Mouse (Mus musculus) midbrain, embryonic 13.5 days (tissue): ENCODE data around the gene Ugt2b1. TPM values are rescaled to one million over a fixed set of nuclear protein-coding genes. Genes with fewer than 3 reads are reported as not detected.
"Not testable (repeated sequence)": the region's sequence is repeated elsewhere in the genome, so short reads cannot be mapped to it uniquely, and the experiment has no call there.

Experiments used
- ATAC-seq: fragments of 200-750 bp; cut with Nextera tagmentation; 2 replicates; pipeline ENCODE4 v1.8.0; 2017; ENCODE audit warnings: mild to moderate bottlenecking, moderate TSS enrichment, moderate library complexity
- H3K27ac ChIP-seq: fragments of 300-500 bp; sonication (generic); 2 replicates; pipeline ENCODE4 v1.5.1; 2015; ENCODE audit warnings: inconsistent platforms, mild to moderate bottlenecking, moderate library complexity
- H3K27me3 ChIP-seq: fragments of 300-500 bp; sonication (generic); 2 replicates; pipeline ENCODE4 v1.6.1; 2015; ENCODE audit warnings: mild to moderate bottlenecking, inconsistent platforms
- H3K36me3 ChIP-seq: fragments of 300-500 bp; sonication (generic); 2 replicates; pipeline ENCODE4 v1.6.1; 2015; ENCODE audit warnings: mild to moderate bottlenecking, inconsistent platforms
- H3K4me1 ChIP-seq: fragments of 300-500 bp; sonication (generic); replicated peaks from 2 replicates; pipeline ENCODE4 v1.6.1; 2015; ENCODE audit warnings: inconsistent platforms
- H3K4me2 ChIP-seq: fragments of 300-500 bp; sonication (generic); replicated peaks from 2 replicates; pipeline ENCODE4 v1.6.1; 2015; ENCODE audit warnings: moderate library complexity, mild to moderate bottlenecking, inconsistent platforms
- H3K4me3 ChIP-seq: fragments of 300-500 bp; sonication (generic); replicated peaks from 2 replicates; pipeline ENCODE4 v1.5.1; 2015; ENCODE audit warnings: mild to moderate bottlenecking, inconsistent platforms
- H3K9ac ChIP-seq: fragments of 300-500 bp; sonication (generic); replicated peaks from 2 replicates; pipeline ENCODE4 v1.6.1; 2015; ENCODE audit warnings: mild to moderate bottlenecking, inconsistent platforms
- H3K9me3 ChIP-seq: fragments of 300-500 bp; sonication (generic); 2 replicates; pipeline ENCODE4 v1.6.1; 2016; ENCODE audit warnings: mild to moderate bottlenecking, inconsistent platforms
- WGBS: fragments of 180-500 bp; shearing (Covaris S2); methylation state at CpG from one replicate; pipeline ENCODE4 v1.1.7; 2015; 5-methylcytosine and 5-hydroxymethylcytosine counted together
- polyA plus RNA-seq: library from polyadenylated mRNA; unstranded; fragments of >200 nt; fragmentation: Nextera tagmentation; extraction: Ambion mirVana; gene quantifications from 2 replicates; pipeline ENCODE4 v1.2.1, GENCODE M21; 2015

Ugt2b1 gene
- not detected in 2 replicates for polyA plus RNA-seq

DNA sequence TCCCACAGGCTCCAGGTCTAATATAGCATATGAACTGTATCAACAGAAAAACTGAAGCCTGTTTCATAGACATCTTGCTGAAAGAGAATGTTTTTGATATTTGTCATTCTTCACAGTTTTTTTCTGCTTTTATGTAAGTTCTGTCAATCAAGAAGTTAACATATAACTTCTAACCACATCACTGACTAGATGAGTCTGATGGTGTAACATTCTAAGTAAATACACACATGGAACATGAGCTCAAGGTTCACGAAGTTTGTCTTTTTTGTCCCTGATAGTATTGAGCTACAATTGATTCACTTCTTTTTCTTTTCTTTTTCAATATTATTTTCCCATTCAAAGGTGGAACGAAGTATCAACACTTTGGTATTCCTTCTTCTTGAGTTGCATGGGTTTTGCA, at the start of gene Ugt2b1:
Gene Ugt2b1 (minus strand): TSS at position 105 of the 400 bp plus-strand sequence.
- H3K4me3 ChIP-seq: no peak within 1 kb of the TSS
- H3K4me2 ChIP-seq: no peak within 1 kb of the TSS
- no peaks in the 10 kb centered on the region for H3K4me1 ChIP-seq
- no peaks in the 10 kb centered on the region for H3K27me3 ChIP-seq
- H3K9ac ChIP-seq: no peak within 1 kb of the TSS
- no peak for ATAC-seq
- no peaks in the 10 kb centered on the region for H3K36me3 ChIP-seq
- 79% methylated on average over 2 of the region's 2 CpGs for WGBS
- no peak within 1 kb of the TSS for H3K27ac ChIP-seq
- H3K9me3 ChIP-seq: no peaks in the 10 kb centered on the region

DNA sequence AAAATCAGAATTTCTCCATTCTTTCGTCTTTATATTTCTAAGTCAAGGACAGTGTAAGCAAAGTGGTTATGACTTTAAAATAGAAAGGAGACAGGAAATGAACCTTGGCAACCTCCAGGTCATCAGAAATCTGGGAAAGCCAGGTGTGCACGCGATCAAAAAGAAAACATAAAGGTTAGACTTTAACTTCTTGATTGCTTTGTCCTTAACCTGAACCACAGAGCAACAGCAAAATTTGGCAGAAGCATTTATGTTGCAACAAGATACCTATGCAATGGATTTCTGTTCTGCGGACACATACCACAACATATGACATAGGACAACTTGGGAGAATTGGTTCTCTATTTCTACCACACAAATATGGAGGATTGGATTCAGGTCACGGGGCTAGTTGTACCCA, 40.9 kb upstream of the Ugt2b1 start:
- H3K9me3 ChIP-seq, H3K4me1 ChIP-seq, H3K27ac ChIP-seq, H3K4me3 ChIP-seq, H3K36me3 ChIP-seq, H3K9ac ChIP-seq, ATAC-seq, H3K4me2 ChIP-seq, H3K27me3 ChIP-seq: not testable (repeated sequence)
- WGBS: 95% methylated on average over 5 of the region's 5 CpGs

DNA sequence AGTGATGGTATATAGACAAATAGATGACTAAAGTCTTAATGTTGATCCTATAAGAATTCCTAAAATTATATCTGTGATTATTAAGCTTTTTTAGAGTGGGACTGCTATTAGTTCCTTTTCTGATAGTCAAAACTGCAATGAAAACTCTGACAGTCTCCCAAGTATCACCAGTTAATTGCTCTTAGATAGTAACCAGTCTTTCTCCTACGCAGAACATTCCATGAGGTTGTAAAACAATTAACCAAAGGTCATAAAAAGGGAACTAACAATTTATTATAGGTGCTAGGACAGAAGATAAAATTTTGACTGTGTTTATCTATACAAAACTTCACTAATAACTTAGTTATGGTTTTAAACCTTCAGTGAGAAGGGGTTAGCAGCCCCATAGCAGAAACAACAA, 36.5 kb upstream of the Ugt2b1 start:
- not testable (repeated sequence) for H3K9ac ChIP-seq, H3K4me2 ChIP-seq, ATAC-seq, H3K4me3 ChIP-seq, H3K4me1 ChIP-seq, H3K27me3 ChIP-seq, H3K36me3 ChIP-seq, H3K27ac ChIP-seq, H3K9me3 ChIP-seq
- WGBS: 90% methylated on average over 1 of the region's 1 CpGs

DNA sequence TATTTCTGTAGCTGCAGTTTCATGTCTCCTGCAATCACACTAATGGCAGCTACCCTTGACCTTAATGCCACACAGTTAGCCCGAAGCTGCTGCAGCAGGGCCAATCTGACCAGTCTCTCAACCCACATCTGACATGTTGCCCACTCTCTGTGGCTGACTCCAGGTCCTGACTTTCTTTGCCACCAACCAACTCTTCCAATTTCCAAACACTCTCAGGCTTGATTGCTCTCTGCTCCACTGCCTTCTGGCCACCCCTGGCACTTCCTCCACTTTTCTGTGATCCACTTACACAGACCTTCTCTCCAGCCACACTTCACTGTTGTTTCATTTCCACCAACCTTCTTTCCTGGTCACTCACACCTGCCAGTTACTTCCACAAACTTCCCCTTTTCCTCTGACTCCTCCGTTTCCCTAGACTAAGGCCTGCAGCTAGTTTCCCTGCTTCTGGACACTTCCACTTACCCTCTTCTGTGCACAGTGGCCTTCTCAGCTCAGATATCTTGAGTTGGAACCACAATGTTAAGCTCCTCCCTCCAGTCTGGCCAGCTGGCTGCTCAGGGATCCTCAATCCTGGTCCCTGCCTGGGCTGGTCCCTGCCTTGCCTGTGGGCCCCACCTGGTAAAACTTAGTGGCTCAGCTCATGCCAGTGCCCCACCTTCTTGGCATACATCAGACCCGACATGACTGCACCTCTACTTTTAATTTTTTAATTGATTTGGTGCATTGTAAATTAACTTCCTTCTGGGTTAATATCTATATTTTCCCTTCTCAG, 35.4 kb upstream of the Ugt2b1 start:
- WGBS: 87% methylated on average over 3 of the region's 3 CpGs

DNA sequence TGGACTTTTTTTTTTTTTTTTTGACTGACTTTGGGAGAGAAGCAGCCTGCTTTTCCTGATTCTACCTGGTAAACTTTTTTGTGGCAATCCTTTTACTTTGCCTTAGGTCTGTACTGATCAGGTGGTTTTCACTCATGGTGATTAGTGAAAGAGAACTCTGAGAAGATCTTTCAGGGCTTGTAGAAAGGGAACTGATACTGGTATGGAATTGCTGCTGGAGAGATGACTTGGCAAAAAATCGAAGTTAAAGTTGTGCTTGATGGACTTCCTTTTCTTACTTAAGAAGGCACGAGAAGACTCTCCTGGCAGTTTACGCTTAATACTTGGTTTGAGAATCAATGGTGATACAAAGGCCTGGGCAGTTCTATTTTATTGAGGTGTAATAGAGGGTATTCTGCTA, 34.2 kb upstream of the Ugt2b1 start:
- Histone ChIP-seq H3K4me3 (no peak overlapping the region), H3K27me3 (no peaks in the 10 kb centered on the region), H3K36me3 (no peaks in the 10 kb centered on the region), H3K4me2 (no peak overlapping the region), H3K4me1 (no peaks in the 10 kb centered on the region), H3K9me3 (no peaks in the 10 kb centered on the region), H3K27ac (no peak overlapping the region), H3K9ac (no peak overlapping the region)
- ATAC-seq: no peak
- WGBS: 91% methylated on average over 3 of the region's 3 CpGs

More for the DNA sequence above, 35.4 kb upstream of the Ugt2b1 start:
- Histone ChIP-seq H3K4me3 (no peak overlapping the region), H3K27ac (no peak overlapping the region), H3K4me1 (no peaks in the 10 kb centered on the region), H3K9me3 (no peaks in the 10 kb centered on the region), H3K4me2 (no peak overlapping the region), H3K9ac (no peak overlapping the region), H3K36me3 (no peaks in the 10 kb centered on the region), H3K27me3 (no peaks in the 10 kb centered on the region)
- no peak for ATAC-seq

DNA sequence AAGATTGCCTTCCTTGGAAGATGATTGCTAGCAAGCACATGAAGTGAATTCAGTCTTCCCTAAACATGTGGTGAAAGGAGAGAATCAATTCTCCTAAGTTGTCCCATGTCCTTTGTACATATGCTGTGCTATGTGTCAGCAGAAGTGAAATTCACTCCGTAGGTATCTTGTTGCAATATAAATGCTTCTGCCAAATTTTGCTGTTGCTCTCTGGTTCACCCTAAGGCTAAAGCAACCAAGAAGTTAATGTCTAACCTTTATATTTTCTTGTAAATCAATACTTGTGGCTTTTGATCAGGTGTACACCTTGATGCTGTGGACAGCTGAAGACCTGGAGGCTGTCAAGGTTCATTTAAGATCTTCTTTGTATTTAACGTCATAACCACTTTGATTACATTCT, 15.8 kb upstream of the Ugt2b1 start:
- 93% methylated on average over 2 of the region's 2 CpGs for WGBS
- H3K36me3 ChIP-seq: no peaks in the 10 kb centered on the region

DNA sequence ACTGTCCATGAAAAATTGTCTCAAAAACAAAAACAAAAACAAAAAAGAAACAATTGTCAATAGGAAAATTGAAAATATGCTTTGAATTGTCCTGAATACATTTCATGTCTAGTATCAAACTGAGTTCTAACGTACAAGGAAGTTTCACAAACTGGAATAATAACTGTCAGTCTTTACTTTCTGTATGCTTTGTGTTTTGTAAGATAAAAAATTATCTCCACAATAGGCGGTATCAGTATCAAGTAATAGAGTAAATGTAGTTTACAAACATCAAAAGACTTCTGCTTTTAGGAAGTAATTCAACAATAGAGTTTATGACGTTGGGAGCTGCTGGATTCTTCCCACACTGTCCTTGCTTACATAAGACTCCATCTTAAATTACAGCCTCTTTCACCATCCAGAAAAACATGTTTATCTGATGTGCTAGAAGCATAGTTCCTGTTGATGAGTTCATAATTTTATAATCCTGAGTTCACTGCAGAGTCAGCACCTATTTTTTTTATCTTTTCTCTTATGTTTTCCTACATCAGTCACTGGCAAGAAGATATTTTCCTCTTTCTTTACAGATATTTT, 5.6 kb downstream of the Ugt2b1 start:
- Histone ChIP-seq H3K4me1 (no peaks in the 10 kb centered on the region), H3K36me3 (no peaks in the 10 kb centered on the region), H3K4me2 (no peak overlapping the region), H3K27me3 (no peaks in the 10 kb centered on the region), H3K4me3 (no peak overlapping the region), H3K9me3 (no peaks in the 10 kb centered on the region), H3K27ac (no peak overlapping the region), H3K9ac (no peak overlapping the region)
- 71% methylated on average over 3 of the region's 3 CpGs for WGBS
- ATAC-seq: no peak

More for the DNA sequence above, 15.8 kb upstream of the Ugt2b1 start:
- Histone ChIP-seq H3K27me3 (no peaks in the 10 kb centered on the region), H3K4me3 (no peak overlapping the region), H3K9me3 (no peaks in the 10 kb centered on the region), H3K9ac (no peak overlapping the region), H3K27ac (no peak overlapping the region), H3K4me1 (no peaks in the 10 kb centered on the region), H3K4me2 (no peak overlapping the region)
- no peak for ATAC-seq

DNA sequence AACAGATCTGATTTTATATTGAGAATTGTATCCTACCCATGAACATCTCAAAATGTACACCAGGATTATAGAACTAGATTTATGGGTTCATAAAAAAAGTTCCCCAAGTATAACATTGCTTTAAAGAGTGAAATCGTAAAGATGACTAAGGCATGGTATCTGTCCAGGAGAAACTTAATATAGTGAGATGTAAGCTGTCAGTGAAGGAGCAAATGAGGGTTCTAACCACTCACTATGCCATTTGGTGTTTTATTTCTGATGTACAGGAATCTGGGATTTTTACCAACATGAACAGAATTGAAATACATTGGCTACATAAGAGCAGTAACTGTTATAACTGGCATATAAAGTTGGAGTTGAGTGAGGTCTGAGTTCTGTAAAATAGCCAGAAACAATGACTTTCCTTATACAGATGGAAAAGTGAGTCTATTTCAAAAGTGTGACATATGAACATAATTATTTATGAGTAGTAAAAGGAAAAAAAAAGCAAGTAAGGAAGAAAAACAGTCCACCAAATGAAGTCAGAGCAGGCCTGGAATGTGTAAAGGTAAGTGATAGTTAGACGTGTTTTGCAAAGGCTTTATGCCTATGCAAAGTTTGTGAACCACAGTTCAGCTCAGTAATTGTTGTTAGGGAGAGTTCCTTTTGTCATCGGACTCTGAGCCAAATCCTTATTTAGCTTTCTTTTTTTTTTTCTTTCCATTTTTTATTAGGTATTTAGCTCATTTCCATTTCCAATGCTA, 14.8 kb downstream of the Ugt2b1 start:
- no peak overlapping the region for H3K9ac ChIP-seq
- H3K9me3 ChIP-seq: no peaks in the 10 kb centered on the region
- no peaks in the 10 kb centered on the region for H3K4me1 ChIP-seq
- H3K27ac ChIP-seq: no peak overlapping the region
- H3K36me3 ChIP-seq: no peaks in the 10 kb centered on the region
- H3K4me2 ChIP-seq: no peak overlapping the region
- no peak for ATAC-seq
- no peaks in the 10 kb centered on the region for H3K27me3 ChIP-seq
- no peak overlapping the region for H3K4me3 ChIP-seq
- WGBS: 80% methylated on average over 3 of the region's 3 CpGs

DNA sequence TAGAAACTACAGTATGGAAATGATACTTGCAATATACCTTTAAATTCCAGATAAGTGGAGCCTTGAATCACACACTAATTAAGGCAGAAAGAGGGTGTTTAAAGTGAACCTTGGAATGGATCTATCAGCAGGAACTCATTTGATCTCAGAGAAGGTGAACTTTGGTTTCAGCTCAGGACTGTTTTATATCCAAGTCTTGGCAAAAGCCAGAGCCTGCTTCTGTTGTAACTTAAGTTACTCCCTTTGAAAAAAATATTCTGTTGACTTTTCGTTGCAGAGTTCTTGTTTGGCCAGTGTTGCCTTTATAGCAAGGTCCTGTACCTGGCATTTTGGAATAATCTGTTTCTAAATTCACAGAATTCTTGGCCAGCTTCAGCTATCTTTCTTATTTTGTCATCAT, 15.6 kb downstream of the Ugt2b1 start:
- no peak overlapping the region for H3K27ac ChIP-seq
- H3K9me3 ChIP-seq: no peaks in the 10 kb centered on the region
- no peak for ATAC-seq
- no peaks in the 10 kb centered on the region for H3K4me1 ChIP-seq
- H3K27me3 ChIP-seq: no peaks in the 10 kb centered on the region
- no peak overlapping the region for H3K4me2 ChIP-seq
- no peak overlapping the region for H3K4me3 ChIP-seq
- no peak overlapping the region for H3K9ac ChIP-seq
- no peaks in the 10 kb centered on the region for H3K36me3 ChIP-seq
- WGBS: 85% methylated on average over 1 of the region's 1 CpGs

DNA sequence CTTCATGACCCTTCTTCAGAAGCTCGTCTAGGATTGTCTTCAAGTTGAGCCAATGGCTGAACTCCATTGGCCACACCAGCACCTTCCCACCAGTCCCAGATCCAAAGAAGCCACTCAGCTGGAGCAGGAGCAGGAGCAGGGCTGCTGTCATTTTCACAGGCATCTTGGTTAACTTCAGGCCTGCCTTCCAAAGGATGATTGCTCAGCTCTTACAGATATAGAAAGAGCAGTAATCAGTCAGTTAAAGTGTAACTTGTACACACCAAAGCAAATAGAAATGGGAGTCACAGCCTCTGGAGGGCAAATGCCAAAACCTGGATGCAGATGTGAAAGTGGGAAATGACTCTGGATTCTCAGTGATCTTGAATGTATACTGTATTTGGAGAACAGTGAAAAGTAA, 19.6 kb downstream of the Ugt2b1 start, which contains the start of gene Ugt2b34:
Gene Ugt2b34 (minus strand): TSS at position 180 of the 400 bp plus-strand sequence.
- no peaks in the 10 kb centered on the region for H3K27me3 ChIP-seq
- no peak within 1 kb of the TSS for H3K4me2 ChIP-seq
- H3K36me3 ChIP-seq: no peaks in the 10 kb centered on the region
- no peak within 1 kb of the TSS for H3K4me3 ChIP-seq
- no peak within 1 kb of the TSS for H3K9ac ChIP-seq
- no peak for ATAC-seq
- no peaks in the 10 kb centered on the region for H3K9me3 ChIP-seq
- H3K27ac ChIP-seq: no peak within 1 kb of the TSS
- 75% methylated on average over 1 of the region's 1 CpGs for WGBS
- no peaks in the 10 kb centered on the region for H3K4me1 ChIP-seq

DNA sequence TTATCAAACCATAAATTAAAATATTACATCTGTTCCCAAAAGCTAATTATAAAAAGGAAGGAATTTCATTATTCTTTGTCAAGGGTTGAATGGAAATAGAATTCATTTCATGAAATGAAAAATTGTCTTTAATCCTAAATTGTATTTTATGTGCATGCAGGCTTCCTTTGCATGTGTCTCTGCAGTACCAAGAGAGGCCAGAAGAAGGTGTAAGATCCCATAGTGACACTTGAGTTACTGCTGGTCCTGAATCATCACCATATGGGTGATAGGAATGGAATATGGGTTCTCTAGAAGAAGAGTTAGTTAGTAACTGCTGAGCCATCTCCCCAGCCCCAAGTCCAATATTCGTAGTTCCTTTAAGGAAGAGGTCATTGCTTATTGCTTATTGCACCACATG, 36.4 kb downstream of the Ugt2b1 start:
- no peaks in the 10 kb centered on the region for H3K27me3 ChIP-seq

DNA sequence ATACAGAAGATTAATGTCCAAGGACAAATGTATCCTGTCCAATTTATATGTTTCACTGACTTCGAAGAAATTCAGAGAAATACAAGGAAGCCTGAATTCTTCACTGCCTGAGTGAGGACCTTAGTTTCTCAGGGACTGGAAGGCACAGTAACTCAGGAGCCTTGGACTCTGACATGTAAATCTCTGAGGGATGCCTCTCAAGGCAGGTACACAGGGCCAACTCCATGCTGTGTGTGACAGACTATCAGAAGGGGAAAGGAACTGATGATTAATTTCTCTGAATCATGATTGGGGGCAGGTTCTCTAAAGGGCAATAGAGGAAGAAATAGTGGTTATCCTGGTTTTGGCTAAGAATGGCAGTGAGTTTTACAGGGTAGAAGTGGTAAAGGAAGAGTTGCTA, 37.9 kb downstream of the Ugt2b1 start:
- no peak overlapping the region for H3K4me3 ChIP-seq
- no peak for ATAC-seq
- no peaks in the 10 kb centered on the region for H3K27me3 ChIP-seq
- 89% methylated on average over 1 of the region's 1 CpGs for WGBS
- no peak overlapping the region for H3K27ac ChIP-seq
- H3K4me2 ChIP-seq: no peak overlapping the region
- H3K9me3 ChIP-seq: no peaks in the 10 kb centered on the region
- H3K36me3 ChIP-seq: no peaks in the 10 kb centered on the region
- no peaks in the 10 kb centered on the region for H3K4me1 ChIP-seq
- no peak overlapping the region for H3K9ac ChIP-seq

More for the DNA sequence above, 36.4 kb downstream of the Ugt2b1 start:
- Histone ChIP-seq H3K4me1 (no peaks in the 10 kb centered on the region), H3K27ac (no peak overlapping the region), H3K36me3 (no peaks in the 10 kb centered on the region), H3K9me3 (0 out of 2 replicates have a peak, but pooled peaks cover 3% of the 10 kb centered on the region), H3K9ac (no peak overlapping the region), H3K4me3 (no peak overlapping the region), H3K4me2 (no peak overlapping the region)
- 97% methylated on average over 1 of the region's 1 CpGs for WGBS
- ATAC-seq: no peak
